Mouse (Mus musculus) midbrain, embryonic 10.5 days (tissue): ENCODE data around the gene Cyp51. TPM values are rescaled to one million over a fixed set of nuclear protein-coding genes. Genes with fewer than 3 reads are reported as not detected.
A peak's percentile ranks its signal among the peaks of the same experiment; 100 is the strongest.

Source experiments
- DNase-seq: peaks from one replicate; pipeline ENCODE4 v3.0.0-alpha.2; 2017; ENCODE audit warnings: low spot score
- H3K27ac ChIP-seq: fragments of 300-500 bp; sonication (generic); replicated peaks from 2 replicates; pipeline ENCODE4 v1.5.1; 2016; ENCODE audit warnings: mild to moderate bottlenecking
- H3K27me3 ChIP-seq: fragments of 300-500 bp; sonication (generic); 2 replicates; pipeline ENCODE4 v1.6.1; 2016; ENCODE audit warnings: low read depth, mild to moderate bottlenecking; ENCODE audit not compliant: poor library complexity, severe bottlenecking
- H3K36me3 ChIP-seq: fragments of 300-500 bp; sonication (generic); 2 replicates; pipeline ENCODE4 v1.6.1; 2016; ENCODE audit warnings: mild to moderate bottlenecking, moderate library complexity
- H3K4me1 ChIP-seq: fragments of 300-500 bp; sonication (generic); 2 replicates; pipeline ENCODE4 v1.6.1; 2016
- H3K4me3 ChIP-seq: fragments of 300-500 bp; sonication (generic); 2 replicates; pipeline ENCODE4 v1.5.1; 2016; ENCODE audit warnings: mild to moderate bottlenecking, moderate library complexity
- H3K9me3 ChIP-seq: fragments of 300-500 bp; sonication (generic); replicated peaks from 2 replicates; pipeline ENCODE4 v1.6.1; 2016; ENCODE audit warnings: mild to moderate bottlenecking
- WGBS: fragments of 180-500 bp; shearing (Covaris S2); methylation state at CpG from one replicate; pipeline ENCODE4 v1.1.7; 2016; 5-methylcytosine and 5-hydroxymethylcytosine counted together
- polyA plus RNA-seq: library from polyadenylated mRNA; unstranded; fragments of >200 nt; fragmentation: Nextera tagmentation; extraction: Ambion mirVana; gene quantifications from 2 replicates; pipeline ENCODE4 v1.2.1, GENCODE M21; 2016

The Cyp51 gene
- polyA plus RNA-seq, 1 experiment from 2014 or later = 129 TPM

DNA sequence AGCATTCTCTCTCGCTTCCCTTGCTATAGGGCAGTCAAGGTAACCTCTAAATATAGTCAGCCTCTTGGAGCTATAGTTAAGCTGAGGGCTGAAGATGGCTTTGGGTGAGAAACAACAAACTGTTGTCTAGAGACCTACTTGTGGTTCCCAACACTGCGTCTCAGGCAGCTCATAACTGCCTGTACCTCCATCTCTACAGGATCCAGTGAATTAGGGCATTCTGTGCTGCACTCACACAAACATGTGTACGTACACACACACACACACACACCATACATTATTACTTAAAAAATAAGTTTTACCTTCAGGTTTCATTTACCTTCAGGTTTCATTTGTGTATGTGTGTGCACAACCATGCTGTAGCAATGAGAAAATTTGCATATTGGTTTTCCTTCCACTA lies 25.5 kb downstream of the Cyp51 start:
- Histone ChIP-seq H3K36me3 (peaks cover 87% of the 10 kb centered on the region), H3K4me1 (no peaks in the 10 kb centered on the region), H3K9me3 (no peaks in the 10 kb centered on the region), H3K27me3 (no peaks in the 10 kb centered on the region), H3K27ac (no peak overlapping the region), H3K4me3 (no peak overlapping the region)
- DNase-seq = no peak
- WGBS = 95% methylated on average over 3 of the region's 3 CpGs

DNA sequence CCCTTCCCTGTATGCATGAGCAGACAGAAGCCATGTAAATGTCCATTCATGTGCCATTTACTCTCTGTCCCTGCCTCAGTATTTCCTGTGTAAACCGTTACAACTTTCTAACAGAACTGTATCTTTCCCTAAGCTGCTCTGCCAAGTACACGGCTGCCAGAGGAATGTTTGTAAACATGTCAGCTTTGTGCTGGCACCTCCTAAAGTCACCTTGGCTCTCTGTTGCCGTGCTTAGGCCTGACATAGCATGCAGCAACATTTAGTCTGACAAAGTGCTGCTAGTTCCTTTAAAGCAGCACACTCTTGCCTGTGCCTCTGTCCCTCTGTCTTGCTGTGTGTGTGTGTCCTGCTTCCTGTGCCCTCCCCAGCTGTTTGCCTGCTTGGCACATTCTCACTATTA lies 37.3 kb downstream of the Cyp51 start:
- Histone ChIP-seq H3K4me3 (no peak overlapping the region), H3K36me3 (peaks cover 98% of the 10 kb centered on the region), H3K27ac (no peak overlapping the region), H3K4me1 (no peaks in the 10 kb centered on the region), H3K9me3 (no peaks in the 10 kb centered on the region), H3K27me3 (no peaks in the 10 kb centered on the region)
- 92% methylated on average over 3 of the region's 3 CpGs for WGBS
- DNase-seq = no peak

GRCm38 (mm10) chr5:4066476-4067115 lies 38.0 kb downstream of the Cyp51 start:
- H3K27ac ChIP-seq = no peak overlapping the region
- H3K27me3 ChIP-seq = no peaks in the 10 kb centered on the region
- DNase-seq = no peak
- no peaks in the 10 kb centered on the region for H3K9me3 ChIP-seq
- H3K36me3 ChIP-seq = peaks cover 98% of the 10 kb centered on the region
- H3K4me1 ChIP-seq = no peaks in the 10 kb centered on the region
- no peak overlapping the region for H3K4me3 ChIP-seq
- WGBS = 96% methylated on average over 18 of the region's 18 CpGs

- Histone ChIP-seq H3K9me3 (no peaks in the 10 kb centered on the region), H3K4me3 (no peak overlapping the region), H3K4me1 (no peaks in the 10 kb centered on the region), H3K36me3 (peaks cover 99% of the 10 kb centered on the region), H3K27me3 (no peaks in the 10 kb centered on the region), H3K27ac (no peak overlapping the region)
- DNase-seq = no peak
- WGBS = 92% methylated on average over 8 of the region's 8 CpGs
Observed at GRCm38 (mm10) chr5:4060313-4060712, 44.2 kb downstream of the Cyp51 start.

DNA sequence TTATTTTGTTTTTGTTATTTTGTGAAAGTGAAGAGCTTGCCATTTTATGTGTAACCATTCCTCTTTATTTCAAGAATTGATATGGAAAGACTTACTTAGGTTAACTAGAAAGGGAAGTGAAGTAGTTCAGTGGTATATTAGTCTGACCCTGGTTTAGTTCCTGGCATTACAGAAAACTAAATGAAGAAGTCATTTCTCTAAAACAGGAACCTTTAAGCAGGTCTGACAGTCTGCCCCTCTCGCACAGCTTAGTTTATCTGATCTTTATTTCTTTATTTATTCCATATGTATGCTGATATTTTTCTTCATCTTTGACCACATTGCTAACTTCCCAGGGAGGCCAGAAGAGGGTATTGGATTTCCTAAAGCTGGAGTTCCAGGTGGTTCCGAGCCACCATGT lies 63.6 kb downstream of the Cyp51 start:
- Histone ChIP-seq H3K27me3 (no peaks in the 10 kb centered on the region), H3K27ac (no peak overlapping the region), H3K36me3 (peaks cover 95% of the 10 kb centered on the region), H3K4me1 (no peaks in the 10 kb centered on the region), H3K9me3 (no peaks in the 10 kb centered on the region), H3K4me3 (no peak overlapping the region)
- DNase-seq = no peak
- WGBS = 95% methylated on average over 2 of the region's 2 CpGs

GRCm38 (mm10) chr5:4040372-4040771 lies 64.2 kb downstream of the Cyp51 start:
- Histone ChIP-seq H3K4me1 (no peaks in the 10 kb centered on the region), H3K27ac (no peak overlapping the region), H3K9me3 (no peaks in the 10 kb centered on the region), H3K27me3 (no peaks in the 10 kb centered on the region), H3K4me3 (no peak overlapping the region), H3K36me3 (peaks cover 95% of the 10 kb centered on the region)
- peak; percentile 24 for DNase-seq
- WGBS = 87% methylated on average over 6 of the region's 6 CpGs

DNA sequence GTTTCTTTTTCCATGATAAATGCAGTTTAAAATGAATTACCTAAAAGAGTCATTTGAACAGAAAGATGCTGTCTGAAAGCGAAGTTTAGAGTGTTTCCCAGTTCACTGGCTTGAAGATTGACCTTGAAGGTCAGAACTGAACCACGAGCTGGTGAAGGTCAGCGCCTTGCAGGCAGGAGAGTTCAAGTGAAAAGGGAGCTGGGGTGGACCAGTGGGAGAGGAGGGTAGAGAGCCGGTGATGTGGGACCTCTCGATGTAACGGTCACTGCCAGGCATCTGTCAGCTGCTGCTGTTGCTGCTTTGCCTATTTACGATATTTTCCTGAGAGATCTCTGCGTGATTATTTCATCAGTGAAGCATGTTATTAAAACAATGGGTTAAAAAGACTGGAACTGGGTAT lies 65.2 kb downstream of the Cyp51 start:
- Histone ChIP-seq H3K4me3 (no peak overlapping the region), H3K27ac (no peak overlapping the region), H3K27me3 (no peaks in the 10 kb centered on the region), H3K9me3 (no peaks in the 10 kb centered on the region), H3K4me1 (no peaks in the 10 kb centered on the region), H3K36me3 (peaks cover 95% of the 10 kb centered on the region)
- WGBS = 93% methylated on average over 8 of the region's 8 CpGs
- DNase-seq = no peak

DNA sequence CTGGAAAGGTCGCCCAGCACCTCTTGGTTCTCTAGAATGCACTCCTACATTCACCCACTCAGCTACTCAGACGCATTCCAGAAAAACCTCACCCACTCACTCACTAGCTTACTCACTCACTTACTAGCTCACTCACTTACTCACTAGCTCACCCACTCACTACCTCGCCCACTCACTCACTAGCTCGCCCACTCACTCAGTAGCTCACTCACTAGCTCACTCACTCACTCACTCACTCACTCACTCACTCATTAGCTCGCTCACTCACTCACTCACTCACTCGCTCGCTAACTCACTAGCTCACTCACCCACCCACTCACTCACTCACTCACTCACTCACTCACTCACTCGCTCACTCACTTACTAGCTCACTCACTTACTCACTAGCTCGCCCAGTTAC lies 67.9 kb downstream of the Cyp51 start:
- Histone ChIP-seq H3K27ac (no peak overlapping the region), H3K9me3 (no peaks in the 10 kb centered on the region), H3K36me3 (peaks cover 85% of the 10 kb centered on the region), H3K4me1 (no peaks in the 10 kb centered on the region), H3K4me3 (no peak overlapping the region), H3K27me3 (no peaks in the 10 kb centered on the region)
- 93% methylated on average over 9 of the region's 9 CpGs for WGBS
- no peak for DNase-seq

GRCm38 (mm10) chr5:4031846-4032245 lies 72.7 kb downstream of the Cyp51 start:
- WGBS = 89% methylated on average over 4 of the region's 4 CpGs
- no peak for DNase-seq

More at GRCm38 (mm10) chr5:4031846-4032245, 72.7 kb downstream of the Cyp51 start:
- no peaks in the 10 kb centered on the region for H3K9me3 ChIP-seq
- no peaks in the 10 kb centered on the region for H3K4me1 ChIP-seq
- H3K36me3 ChIP-seq = peaks cover 67% of the 10 kb centered on the region
- no peaks in the 10 kb centered on the region for H3K27me3 ChIP-seq
- no peak overlapping the region for H3K4me3 ChIP-seq
- H3K27ac ChIP-seq = no peak overlapping the region

Other genes starting within 250 kb of the Cyp51 start
- 9.1 and 10.1 TPM in 2 replicates for gene Mterf1a, start 210.8 kb downstream of the Cyp51 start, polyA plus RNA-seq
- 128 and 147 TPM in 2 replicates for gene Akap9, start 176.7 kb downstream of the Cyp51 start, polyA plus RNA-seq
- gene Mterf1b, start 87.6 kb upstream of the Cyp51 start, polyA plus RNA-seq = 3.0 and 4.0 TPM in 2 replicates